Mouse (Mus musculus) hindbrain, embryonic 14.5 days (tissue): ENCODE measurements around the gene Zbtb39. TPM values are rescaled to one million over a fixed set of nuclear protein-coding genes. Genes with fewer than 3 reads are reported as not detected.

Experiments used
- ATAC-seq: fragments of 200-750 bp; cut with Nextera tagmentation; 2 replicates; pipeline ENCODE4 v1.8.0; 2017; ENCODE audit warnings: moderate number of reproducible peaks, mild to moderate bottlenecking, moderate TSS enrichment, moderate library complexity; ENCODE audit not compliant: low FRiP score
- DNase-seq: peaks from one replicate; pipeline ENCODE4 v3.0.0-alpha.2; 2015; ENCODE audit warnings: low spot score
- H3K27ac ChIP-seq: fragments of 300-500 bp; sonication (generic); 2 replicates; pipeline ENCODE4 v1.5.1; 2014; ENCODE audit warnings: mild to moderate bottlenecking, moderate library complexity
- H3K27me3 ChIP-seq: fragments of 300-500 bp; sonication (generic); 2 replicates; pipeline ENCODE4 v1.6.1; 2014; ENCODE audit warnings: mild to moderate bottlenecking, low read length, mixed read lengths; ENCODE audit not compliant: control insufficient read depth, insufficient read depth
- H3K36me3 ChIP-seq: fragments of 300-500 bp; sonication (generic); replicated peaks from 2 replicates; pipeline ENCODE4 v1.6.1; 2014; ENCODE audit not compliant: control insufficient read depth, insufficient read depth
- H3K4me1 ChIP-seq: fragments of 300-500 bp; sonication (generic); replicated peaks from 2 replicates; pipeline ENCODE4 v1.6.1; 2014; ENCODE audit warnings: antibody characterized with exemption, low read length, mixed read lengths; ENCODE audit not compliant: control insufficient read depth, insufficient read depth
- H3K4me2 ChIP-seq: fragments of 300-500 bp; sonication (generic); replicated peaks from 2 replicates; pipeline ENCODE4 v1.6.1; 2014; ENCODE audit warnings: mild to moderate bottlenecking, moderate library complexity
- H3K4me3 ChIP-seq: fragments of 300-500 bp; sonication (generic); replicated peaks from 2 replicates; pipeline ENCODE4 v1.5.1; 2014; ENCODE audit warnings: mild to moderate bottlenecking, low read length
- H3K9ac ChIP-seq: fragments of 300-500 bp; sonication (generic); 2 replicates; pipeline ENCODE4 v1.6.1; 2014
- H3K9me3 ChIP-seq: fragments of 300-500 bp; sonication (generic); 2 replicates; pipeline ENCODE4 v1.6.1; 2016; ENCODE audit warnings: low read length; ENCODE audit not compliant: control insufficient read depth
- WGBS: fragments of 180-500 bp; shearing (Covaris S2); extraction: QIAGEN DNeasy Blood & Tissue Kit; methylation state at CpG from one replicate; pipeline ENCODE4 v1.1.7; 2014; 5-methylcytosine and 5-hydroxymethylcytosine counted together
- polyA plus RNA-seq: library from polyadenylated mRNA; unstranded; fragments of >200 nt; fragmentation: Nextera tagmentation; extraction: Ambion mirVana; gene quantifications from 2 replicates; pipeline ENCODE4 v1.2.1, GENCODE M21; 2014

Gene Zbtb39
- polyA plus RNA-seq, 1 experiment from 2014 or later, result 4.7 TPM

DNA sequence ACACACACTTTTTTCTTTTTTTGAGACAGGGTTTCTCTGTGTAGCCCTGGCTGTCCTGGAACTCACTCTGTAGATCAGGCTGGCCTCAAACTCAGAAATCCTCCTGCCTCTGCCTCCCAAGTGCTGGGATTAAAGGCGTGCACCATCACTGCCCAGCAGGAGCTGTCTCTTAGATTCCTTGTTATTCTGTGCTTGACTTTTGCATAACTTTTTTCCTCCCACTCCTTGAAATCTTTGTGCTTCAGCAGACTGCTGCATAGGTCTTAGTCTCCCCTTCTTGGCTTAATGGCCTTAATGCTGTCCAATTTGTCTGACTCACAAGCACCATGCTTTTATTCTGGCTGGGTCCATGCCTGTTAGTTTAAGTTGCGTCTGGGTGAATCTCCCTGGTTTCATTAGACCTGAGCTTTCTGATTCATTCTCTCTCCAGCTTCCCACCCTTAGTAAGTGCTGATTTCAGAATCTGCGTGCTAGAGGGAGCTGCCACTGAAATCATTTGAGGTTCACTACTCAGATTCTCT lies 30.4 kb upstream of the Zbtb39 start:
- no peak overlapping the region for H3K9ac ChIP-seq
- DNase-seq (no peak), ATAC-seq (no peak)
- no peak overlapping the region for H3K27ac ChIP-seq
- H3K36me3 ChIP-seq, result no peaks in the 10 kb centered on the region
- H3K4me2 ChIP-seq, result no peak overlapping the region
- no peak overlapping the region for H3K4me3 ChIP-seq
- 87% methylated on average over 3 of the region's 3 CpGs for WGBS
- H3K9me3 ChIP-seq, result no peaks in the 10 kb centered on the region
- H3K27me3 ChIP-seq, result no peaks in the 10 kb centered on the region
- no peaks in the 10 kb centered on the region for H3K4me1 ChIP-seq

DNA sequence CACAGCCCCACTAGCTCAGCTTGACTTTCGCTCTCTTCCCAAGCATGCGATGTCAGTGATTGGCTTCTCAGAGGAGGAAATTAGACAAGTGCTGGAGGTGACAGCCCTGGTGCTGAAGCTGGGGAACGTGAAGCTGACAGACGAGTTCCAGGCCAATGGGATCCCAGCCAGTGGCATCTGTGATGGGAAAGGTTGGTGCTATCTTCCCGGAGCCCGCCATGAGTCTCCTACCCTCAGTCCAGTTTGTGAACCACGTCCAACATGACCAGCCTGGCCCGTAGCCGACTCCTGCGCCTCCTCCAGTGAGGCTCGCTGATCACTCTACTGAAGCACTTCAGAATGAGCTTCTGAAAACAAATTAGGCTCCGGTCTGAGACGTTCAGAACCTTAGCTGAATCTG lies 29.0 kb upstream of the Zbtb39 start:
- no peak for ATAC-seq
- H3K9me3 ChIP-seq, result no peaks in the 10 kb centered on the region
- H3K9ac ChIP-seq, result no peak overlapping the region
- no peak for DNase-seq
- H3K27ac ChIP-seq, result no peak overlapping the region
- no peaks in the 10 kb centered on the region for H3K27me3 ChIP-seq
- H3K36me3 ChIP-seq, result no peaks in the 10 kb centered on the region
- no peak overlapping the region for H3K4me2 ChIP-seq
- WGBS, result 88% methylated on average over 13 of the region's 13 CpGs
- no peak overlapping the region for H3K4me3 ChIP-seq
- no peaks in the 10 kb centered on the region for H3K4me1 ChIP-seq

DNA sequence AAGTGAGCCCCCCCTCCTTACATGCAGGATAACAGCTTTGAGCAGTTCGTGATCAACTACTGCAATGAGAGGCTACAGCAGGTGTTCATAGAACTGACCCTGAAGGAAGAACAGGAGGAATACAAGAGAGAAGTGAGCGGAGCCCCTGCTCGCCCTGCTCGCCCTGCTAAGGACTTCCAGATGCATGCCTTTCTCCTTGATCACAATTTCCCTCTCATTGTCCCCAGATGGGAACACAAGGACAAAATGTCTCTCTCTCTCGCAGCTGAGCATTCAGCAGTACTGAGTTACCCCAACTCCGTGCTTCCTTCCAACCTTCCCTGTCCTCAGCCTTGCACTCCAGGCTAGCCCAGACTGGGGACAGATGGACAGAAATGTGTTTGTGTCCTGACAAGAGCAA lies 26.6 kb upstream of the Zbtb39 start:
- H3K4me3 ChIP-seq, result no peak overlapping the region
- DNase-seq (no peak), ATAC-seq (no peak)
- WGBS, result 76% methylated on average over 6 of the region's 6 CpGs
- no peak overlapping the region for H3K27ac ChIP-seq
- no peak overlapping the region for H3K9ac ChIP-seq
- no peaks in the 10 kb centered on the region for H3K9me3 ChIP-seq
- H3K27me3 ChIP-seq, result no peaks in the 10 kb centered on the region
- H3K4me1 ChIP-seq, result no peaks in the 10 kb centered on the region
- H3K4me2 ChIP-seq, result no peak overlapping the region
- no peaks in the 10 kb centered on the region for H3K36me3 ChIP-seq

DNA sequence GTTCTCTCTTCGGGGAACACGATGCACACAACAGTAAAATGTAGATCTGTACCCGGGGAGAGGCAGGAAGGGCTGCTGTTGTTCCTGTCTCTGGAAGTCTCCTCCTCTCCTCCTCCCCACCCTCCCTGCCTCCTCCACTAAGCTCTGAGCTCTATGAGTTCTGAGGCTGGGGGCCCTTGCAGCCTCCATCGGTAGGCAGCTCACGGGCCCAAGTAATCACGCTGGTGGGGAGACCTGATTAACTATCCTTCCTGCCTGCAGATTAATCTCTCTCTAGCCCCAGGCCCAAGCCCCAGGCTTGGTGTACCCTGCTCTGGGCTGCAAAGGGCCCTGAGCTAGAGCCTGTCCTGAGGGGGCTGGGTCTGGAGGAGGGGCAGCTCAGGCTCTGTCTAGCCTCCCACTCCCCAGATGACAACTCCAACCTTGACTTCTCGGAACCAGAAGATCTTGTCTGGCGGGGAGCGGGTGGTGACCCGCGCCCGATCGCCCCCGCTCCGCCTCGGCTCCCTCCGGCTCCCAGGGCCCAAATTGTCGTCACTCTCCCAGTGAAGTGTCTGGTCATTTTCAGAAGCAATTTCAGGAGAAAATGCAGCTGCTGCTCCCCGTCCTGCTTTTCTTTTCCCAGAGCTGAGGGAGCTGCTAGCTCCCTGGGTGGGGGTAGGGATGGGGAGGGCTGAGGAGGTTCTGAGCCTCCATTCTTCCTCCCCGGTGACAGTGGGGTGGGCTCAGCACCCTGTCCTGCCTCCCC lies 17.5 kb upstream of the Zbtb39 start:
- DNase-seq (no peak), ATAC-seq (peak; percentile 56; the same call in 1 of the 2 replicates)
- Histone ChIP-seq H3K4me1 (peaks cover 15% of the 10 kb centered on the region), H3K27ac (no peak overlapping the region), H3K9ac (peak overlapping the region; percentile 12; the same call in 1 of the 2 replicates), H3K9me3 (no peaks in the 10 kb centered on the region), H3K4me2 (peak overlapping the region; percentile 38), H3K4me3 (no peak overlapping the region), H3K27me3 (no peaks in the 10 kb centered on the region), H3K36me3 (no peaks in the 10 kb centered on the region)
- 19% methylated on average over 20 of the region's 20 CpGs for WGBS

DNA sequence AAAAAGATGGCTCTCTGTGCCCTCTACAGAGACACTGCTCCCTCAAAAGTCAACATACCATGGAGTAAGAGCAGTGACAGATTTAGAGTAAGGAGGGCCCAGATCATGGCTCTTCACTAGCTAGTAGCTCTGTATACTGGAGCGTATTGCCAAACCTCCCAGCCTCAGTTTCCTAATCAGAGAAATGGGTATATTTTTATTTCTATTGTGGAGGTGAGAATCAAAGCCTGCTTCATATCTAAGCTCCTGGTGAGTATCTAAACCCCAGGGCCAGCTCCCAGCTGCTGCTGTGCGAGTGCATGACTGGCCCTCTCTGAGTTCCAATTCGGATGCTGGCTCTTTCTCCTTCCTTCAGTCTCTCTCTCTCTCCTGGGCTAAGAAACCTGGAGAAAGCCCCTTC lies 15.2 kb upstream of the Zbtb39 start, which contains the start of gene Tac2:
TSS of gene Tac2 (plus strand) at position 301 of the 400 bp plus-strand sequence.
- Histone ChIP-seq H3K36me3 (no peaks in the 10 kb centered on the region), H3K9me3 (no peaks in the 10 kb centered on the region), H3K4me2 (no peak within 1 kb of the TSS), H3K4me3 (no peak within 1 kb of the TSS), H3K27me3 (no peaks in the 10 kb centered on the region), H3K27ac (no peak within 1 kb of the TSS), H3K4me1 (peaks cover 15% of the 10 kb centered on the region), H3K9ac (no peak within 1 kb of the TSS)
- DNase-seq (no peak), ATAC-seq (no peak)
- WGBS, result 81% methylated on average over 3 of the region's 3 CpGs

DNA sequence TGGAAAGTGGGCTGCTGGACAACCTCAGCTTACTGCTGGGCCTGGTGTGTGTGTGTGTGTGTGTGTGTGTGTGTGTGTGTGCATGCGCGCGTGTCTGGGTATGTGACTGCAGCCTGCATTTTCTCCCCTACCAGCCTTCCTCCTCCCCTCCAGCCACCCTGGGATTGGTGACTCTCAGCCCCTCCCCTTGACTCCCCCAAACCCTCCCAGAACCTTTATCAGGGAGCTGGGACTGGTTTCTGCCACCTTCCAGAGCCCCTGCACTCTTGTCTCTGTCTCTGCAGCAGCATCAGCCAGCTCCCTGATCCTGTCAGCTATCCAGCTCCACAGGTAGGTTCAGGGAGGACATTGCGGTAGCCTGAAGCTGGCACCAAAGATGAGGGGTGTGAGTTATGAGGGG lies 14.2 kb upstream of the Zbtb39 start:
- no peaks in the 10 kb centered on the region for H3K36me3 ChIP-seq
- DNase-seq (no peak), ATAC-seq (no peak)
- H3K9ac ChIP-seq, result no peak overlapping the region
- H3K27ac ChIP-seq, result no peak overlapping the region
- no peak overlapping the region for H3K4me3 ChIP-seq
- no peak overlapping the region for H3K4me2 ChIP-seq
- no peaks in the 10 kb centered on the region for H3K9me3 ChIP-seq
- H3K4me1 ChIP-seq, result peaks cover 15% of the 10 kb centered on the region
- WGBS, result 88% methylated on average over 4 of the region's 4 CpGs
- no peaks in the 10 kb centered on the region for H3K27me3 ChIP-seq

DNA sequence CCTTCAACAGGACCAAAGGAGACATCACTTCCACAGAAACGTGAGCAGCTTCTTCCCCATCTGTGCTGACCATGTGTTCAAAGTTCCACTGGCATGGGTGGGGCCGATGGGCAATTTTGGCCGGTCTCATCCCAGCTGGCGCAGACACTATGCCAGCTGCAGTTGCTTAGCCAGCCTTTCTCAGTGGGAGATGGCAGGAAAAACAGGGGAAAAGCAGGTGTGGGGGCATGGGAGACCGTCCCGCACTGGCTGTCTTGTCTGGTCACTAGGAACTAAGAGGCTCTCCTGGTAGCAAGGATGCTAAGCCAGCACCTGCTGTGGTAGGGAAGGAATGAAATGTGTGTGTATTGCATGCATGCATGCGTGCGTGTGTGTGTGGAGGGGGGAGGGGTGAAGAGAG lies 10.9 kb upstream of the Zbtb39 start:
- H3K27ac ChIP-seq, result no peak overlapping the region
- ATAC-seq (no peak; the same call in 1 of the 2 replicates), DNase-seq (no peak)
- H3K9ac ChIP-seq, result no peak overlapping the region
- no peak overlapping the region for H3K4me2 ChIP-seq
- H3K4me3 ChIP-seq, result no peak overlapping the region
- H3K4me1 ChIP-seq, result 0 out of 2 replicates have a peak, but pooled peaks cover 4% of the 10 kb centered on the region
- H3K36me3 ChIP-seq, result no peaks in the 10 kb centered on the region
- no peaks in the 10 kb centered on the region for H3K9me3 ChIP-seq
- WGBS, result 71% methylated on average over 8 of the region's 8 CpGs
- no peaks in the 10 kb centered on the region for H3K27me3 ChIP-seq

DNA sequence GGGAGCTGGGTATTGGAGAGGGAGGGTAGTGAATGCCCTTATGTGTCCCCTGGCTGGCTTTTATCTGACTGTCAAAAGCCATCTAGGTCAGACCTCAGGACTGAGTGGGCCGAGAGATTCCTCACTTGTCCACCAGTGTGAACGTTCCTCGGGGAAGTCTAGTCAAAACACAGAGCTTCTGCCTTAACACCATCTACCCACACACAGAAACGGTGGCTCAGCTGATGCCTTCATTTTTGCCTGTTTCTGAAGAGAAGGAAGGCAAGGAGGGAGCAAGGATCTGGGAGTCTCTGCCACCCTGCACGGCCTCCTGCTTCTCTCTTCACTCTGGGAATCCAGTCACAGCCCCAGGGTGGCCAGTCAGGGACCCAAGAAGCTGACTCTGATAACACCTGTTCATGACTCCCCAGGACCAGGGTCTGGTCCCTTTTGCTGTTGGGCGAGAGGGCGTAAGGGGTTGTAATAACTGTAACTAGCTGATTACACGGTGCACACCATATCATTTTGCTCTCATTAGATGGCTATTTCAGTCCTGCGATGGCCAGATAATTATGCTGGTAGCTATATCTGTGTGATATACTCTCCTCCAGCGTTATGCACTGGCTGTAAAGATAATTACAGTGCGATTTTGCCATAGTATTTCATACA lies 8.9 kb upstream of the Zbtb39 start:
- ATAC-seq, result no peak
- H3K9ac ChIP-seq, result no peak overlapping the region
- DNase-seq, result no peak
- H3K27ac ChIP-seq, result no peak overlapping the region
- H3K27me3 ChIP-seq, result no peaks in the 10 kb centered on the region
- H3K4me3 ChIP-seq, result no peak overlapping the region
- WGBS, result 57% methylated on average over 11 of the region's 11 CpGs
- H3K9me3 ChIP-seq, result no peaks in the 10 kb centered on the region
- H3K36me3 ChIP-seq, result no peaks in the 10 kb centered on the region
- H3K4me2 ChIP-seq, result no peak overlapping the region
- 0 out of 2 replicates have a peak, but pooled peaks cover 4% of the 10 kb centered on the region for H3K4me1 ChIP-seq

DNA sequence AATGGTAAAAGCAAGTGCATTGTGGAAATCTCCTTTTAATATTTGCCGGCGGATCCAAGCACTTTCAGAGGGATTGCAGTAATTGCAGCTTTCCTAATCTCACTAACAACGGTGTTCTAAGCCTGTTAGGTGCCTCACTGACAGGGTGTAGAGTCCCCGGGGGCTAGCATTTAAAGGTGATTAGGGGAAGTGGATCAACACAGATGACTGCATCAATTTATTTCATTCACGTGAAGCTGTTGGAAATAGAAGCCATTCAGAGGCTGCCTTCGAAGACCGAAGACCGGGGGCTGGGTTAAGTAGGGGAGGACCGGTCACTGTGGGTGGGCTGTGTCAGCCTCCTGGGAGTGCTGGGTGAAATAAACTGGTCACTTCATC lies 8.4 kb upstream of the Zbtb39 start:
- Histone ChIP-seq H3K4me3 (no peak overlapping the region), H3K36me3 (no peaks in the 10 kb centered on the region), H3K9me3 (no peaks in the 10 kb centered on the region), H3K9ac (no peak overlapping the region), H3K27me3 (no peaks in the 10 kb centered on the region), H3K4me2 (no peak overlapping the region), H3K27ac (no peak overlapping the region), H3K4me1 (0 out of 2 replicates have a peak, but pooled peaks cover 4% of the 10 kb centered on the region)
- WGBS, result 37% methylated on average over 9 of the region's 9 CpGs
- no peak for ATAC-seq
- DNase-seq, result no peak
